Mouse (Mus musculus) liver, adult 2 months (tissue): ENCODE measurements around the gene Sh3bp4. TPM values are rescaled to one million over a fixed set of nuclear protein-coding genes. Genes with fewer than 3 reads are reported as not detected.
A peak's percentile ranks its signal among the peaks of the same experiment; 100 is the strongest.

Experiments used
- DNase-seq: peaks from one replicate; pipeline ENCODE4 v3.0.0-alpha.2; 2011; ENCODE audit warnings: low read depth, low spot score; ENCODE audit errors: extremely low read depth
- H3K27ac ChIP-seq: fragments of 200-500 bp; replicated peaks from 2 replicates; pipeline ENCODE4 v1.5.1; 2012; ENCODE audit warnings: low read depth, mild to moderate bottlenecking, control low read depth, inconsistent platforms, low read length; ENCODE audit not compliant: insufficient read depth
- H3K27me3 ChIP-seq: fragments of 200-500 bp; 2 replicates; pipeline ENCODE4 v1.6.1; 2012; ENCODE audit warnings: mild to moderate bottlenecking, moderate library complexity, low read length, inconsistent platforms; ENCODE audit not compliant: control insufficient read depth, insufficient read depth
- H3K36me3 ChIP-seq: fragments of 200-500 bp; 2 replicates; pipeline ENCODE4 v1.6.1; 2012; ENCODE audit warnings: low read length, inconsistent platforms; ENCODE audit not compliant: control insufficient read depth, insufficient read depth
- H3K4me1 ChIP-seq: fragments of 200-500 bp; 2 replicates; pipeline ENCODE4 v1.6.1; 2011; ENCODE audit warnings: low read length; ENCODE audit not compliant: control insufficient read depth, insufficient read depth
- H3K4me3 ChIP-seq: fragments of 200-500 bp; 2 replicates; pipeline ENCODE4 v1.5.1; 2011; ENCODE audit warnings: low read depth, mild to moderate bottlenecking, control low read depth, low read length, moderate library complexity; ENCODE audit not compliant: insufficient read depth
- H3K79me2 ChIP-seq: fragments of 200-500 bp; 2 replicates; pipeline ENCODE4 v1.6.1; 2012; ENCODE audit warnings: inconsistent platforms, mild to moderate bottlenecking, low read length, moderate library complexity; ENCODE audit not compliant: control insufficient read depth, insufficient read depth
- H3K9ac ChIP-seq: fragments of 200-500 bp; 2 replicates; pipeline ENCODE4 v1.6.1; 2012; ENCODE audit warnings: low read depth, mild to moderate bottlenecking, control low read depth, inconsistent platforms, low read length
- CTCF ChIP-seq: fragments of 200-500 bp; IDR thresholded peaks from 2 replicates; pipeline ENCODE4 v1.5.1; 2011; ENCODE audit warnings: low read depth, low read length, control low read depth
- POLR2A ChIP-seq: fragments of 200-500 bp; IDR thresholded peaks from 2 replicates; pipeline ENCODE4 v1.6.1; 2011; ENCODE audit warnings: low read length, control low read depth; ENCODE audit not compliant: insufficient read depth; ENCODE audit errors: extremely low read depth
- WGBS: fragments of 180-500 bp; shearing (Covaris S2); methylation state at CpG from one replicate; pipeline ENCODE4 v1.1.7; 2018; 5-methylcytosine and 5-hydroxymethylcytosine counted together
- polyA plus RNA-seq: library from polyadenylated mRNA; depleted of rRNA; stranded (reverse); fragments of >200 nt; gene quantifications from 2 replicates; pipeline ENCODE4 v1.2.3, GENCODE M21; 2012
- total RNA-seq: library from RNA; depleted of rRNA; stranded (reverse); fragments of >200 nt; gene quantifications from 2 replicates; pipeline ENCODE4 v1.2.3, GENCODE M21; 2014

The Sh3bp4 gene
- total and polyA plus RNA-seq, 2 experiments = 0.45 to 0.46 TPM

GRCm38 (mm10) chr1:89071371-89072142, 1.3 kb downstream of the Sh3bp4 start:
- no peak for DNase-seq
- H3K79me2 ChIP-seq = no peaks in the 10 kb centered on the region
- H3K36me3 ChIP-seq = no peaks in the 10 kb centered on the region
- H3K9ac ChIP-seq = no peak overlapping the region
- no peaks in the 10 kb centered on the region for H3K27me3 ChIP-seq
- 0 out of 2 replicates have a peak, but pooled peaks cover 1% of the 10 kb centered on the region for H3K4me1 ChIP-seq
- WGBS = 60% methylated on average over 15 of the region's 15 CpGs
- no peak overlapping the region for H3K27ac ChIP-seq
- no peak overlapping the region for H3K4me3 ChIP-seq
- TF ChIP-seq CTCF (no peak), POLR2A (no peak)

- no peaks in the 10 kb centered on the region for H3K79me2 ChIP-seq
- 0 out of 2 replicates have a peak, but pooled peaks cover 1% of the 10 kb centered on the region for H3K4me1 ChIP-seq
- H3K27ac ChIP-seq = no peak overlapping the region
- no peak overlapping the region for H3K9ac ChIP-seq
- no peaks in the 10 kb centered on the region for H3K36me3 ChIP-seq
- DNase-seq = peak; percentile 13
- H3K4me3 ChIP-seq = no peak overlapping the region
- WGBS = 68% methylated on average over 14 of the region's 14 CpGs
- TF ChIP-seq POLR2A = no peak
- no peak for TF ChIP-seq CTCF
- H3K27me3 ChIP-seq = no peaks in the 10 kb centered on the region
Observed at GRCm38 (mm10) chr1:89072143-89072990, 2.2 kb downstream of the Sh3bp4 start.

- Histone ChIP-seq H3K79me2 (no peaks in the 10 kb centered on the region), H3K36me3 (no peaks in the 10 kb centered on the region), H3K4me1 (peaks cover 4% of the 10 kb centered on the region; the same call in 1 of the 2 replicates), H3K4me3 (no peak overlapping the region), H3K9ac (no peak overlapping the region), H3K27me3 (no peaks in the 10 kb centered on the region), H3K27ac (no peak overlapping the region)
- 94% methylated on average over 5 of the region's 5 CpGs for WGBS
- no peak for TF ChIP-seq CTCF
- no peak for DNase-seq
Observed at GRCm38 (mm10) chr1:89073291-89073846, 3.2 kb downstream of the Sh3bp4 start.

- peaks cover 13% of the 10 kb centered on the region; the same call in 1 of the 2 replicates for H3K4me1 ChIP-seq
- no peak for TF ChIP-seq CTCF
- TF ChIP-seq POLR2A = no peak
Observed at GRCm38 (mm10) chr1:89074678-89075077, 4.5 kb downstream of the Sh3bp4 start.

GRCm38 (mm10) chr1:89075120-89075519, 4.9 kb downstream of the Sh3bp4 start:
- no peak overlapping the region for H3K4me3 ChIP-seq
- 71% methylated on average over 8 of the region's 8 CpGs for WGBS

More at GRCm38 (mm10) chr1:89074678-89075077, 4.5 kb downstream of the Sh3bp4 start:
- WGBS = 73% methylated on average over 6 of the region's 6 CpGs
- DNase-seq = no peak
- no peaks in the 10 kb centered on the region for H3K27me3 ChIP-seq
- H3K27ac ChIP-seq = no peak overlapping the region
- H3K9ac ChIP-seq = no peak overlapping the region
- H3K79me2 ChIP-seq = no peaks in the 10 kb centered on the region
- no peak overlapping the region for H3K4me3 ChIP-seq
- H3K36me3 ChIP-seq = no peaks in the 10 kb centered on the region

More at GRCm38 (mm10) chr1:89075120-89075519, 4.9 kb downstream of the Sh3bp4 start:
- H3K27ac ChIP-seq = no peak overlapping the region
- H3K4me1 ChIP-seq = peaks cover 13% of the 10 kb centered on the region; the same call in 1 of the 2 replicates
- H3K9ac ChIP-seq = no peak overlapping the region
- no peaks in the 10 kb centered on the region for H3K79me2 ChIP-seq
- H3K36me3 ChIP-seq = no peaks in the 10 kb centered on the region
- H3K27me3 ChIP-seq = no peaks in the 10 kb centered on the region
- DNase-seq = no peak
- TF ChIP-seq CTCF = no peak
- TF ChIP-seq POLR2A = no peak
